Mouse (Mus musculus) gastrocnemius, postnatal 25 days (tissue): ENCODE results near the gene Aldh3a2. TPM values are rescaled to one million over a fixed set of nuclear protein-coding genes. Genes with fewer than 3 reads are reported as not detected.
"Not testable (repeated sequence)": the region's sequence is repeated elsewhere in the genome, so short reads cannot be mapped to it uniquely, and the experiment has no call there.

ENCODE experiments used
- DNase-seq: peaks from one replicate; pipeline ENCODE4 v3.0.0; 2022
- total RNA-seq, 2 experiments: library from RNA; stranded (reverse); gene quantifications; 1 replicate in 1 of 2; 2 replicates in 1 of 2; pipeline ENCODE4 v1.2.3; 2021

Aldh3a2 gene
- total RNA-seq, 2 experiments from 2014 or later = 12.6 to 12.8 TPM

DNA sequence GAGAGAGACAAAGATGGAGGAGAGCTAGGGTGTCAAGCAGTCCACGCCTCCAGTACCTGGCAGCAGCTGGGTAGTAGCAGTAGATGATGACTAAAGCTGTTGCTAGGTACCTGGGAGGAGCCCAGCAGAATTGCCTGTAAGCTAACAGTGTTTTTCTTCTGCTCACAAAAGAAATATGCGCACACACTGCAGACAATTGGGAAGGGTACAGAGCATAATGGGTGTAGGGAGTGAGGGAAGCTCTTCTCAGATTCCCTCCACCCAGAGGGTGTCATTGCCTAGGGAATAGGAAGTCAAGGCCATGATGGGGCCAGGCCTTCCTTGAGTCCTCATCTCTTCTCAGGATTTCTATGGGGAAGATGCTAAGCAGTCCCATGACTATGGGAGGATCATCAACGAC lies 51.3 kb downstream of the Aldh3a2 start:
- no peak for DNase-seq

GRCm38 (mm10) chr11:61212102-61212501 lies 55.2 kb downstream of the Aldh3a2 start:
- no peak for DNase-seq

GRCm38 (mm10) chr11:61208316-61208715 lies 58.9 kb downstream of the Aldh3a2 start:
- no peak for DNase-seq

DNA sequence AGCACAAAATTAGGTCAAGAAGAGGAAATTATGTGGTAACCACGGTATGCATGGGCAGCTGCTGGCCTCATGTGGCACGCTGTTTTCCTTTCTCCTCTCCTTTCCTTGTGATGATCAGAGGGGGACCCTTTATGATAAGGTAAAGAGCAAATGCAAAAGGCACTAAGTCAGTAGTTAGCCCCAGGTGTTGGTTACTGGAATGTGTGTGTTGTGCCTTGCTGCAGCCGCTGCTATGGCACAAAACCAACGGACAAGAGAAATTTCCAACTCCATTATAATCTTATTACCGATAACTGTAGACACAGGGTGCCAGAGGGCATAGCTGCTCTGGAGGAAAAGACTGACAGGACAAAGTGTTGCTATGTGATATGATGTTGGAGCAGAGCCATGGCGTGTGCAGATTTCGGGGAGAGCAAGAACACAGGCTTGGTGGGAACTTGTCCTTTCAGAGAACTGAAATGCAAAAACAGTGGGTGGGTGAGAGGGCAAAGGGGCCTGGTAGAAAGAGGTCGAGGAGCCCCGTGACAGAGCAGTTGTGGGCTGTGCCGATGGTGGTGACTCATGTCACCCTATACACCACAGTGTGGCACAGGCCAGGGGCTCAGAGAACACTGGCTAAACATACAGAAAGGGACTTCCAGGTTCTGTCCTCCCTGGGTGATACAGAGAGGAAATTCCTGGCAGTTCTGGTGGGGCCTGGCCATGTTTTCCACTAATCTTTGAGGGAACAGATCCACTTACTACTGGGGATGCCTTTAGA lies 59.6 kb downstream of the Aldh3a2 start, which contains the start of gene Aldh3a1:
Gene Aldh3a1, plus strand, starts transcription at position 51 of the 760 bp plus-strand sequence.
- no peak for DNase-seq

DNA sequence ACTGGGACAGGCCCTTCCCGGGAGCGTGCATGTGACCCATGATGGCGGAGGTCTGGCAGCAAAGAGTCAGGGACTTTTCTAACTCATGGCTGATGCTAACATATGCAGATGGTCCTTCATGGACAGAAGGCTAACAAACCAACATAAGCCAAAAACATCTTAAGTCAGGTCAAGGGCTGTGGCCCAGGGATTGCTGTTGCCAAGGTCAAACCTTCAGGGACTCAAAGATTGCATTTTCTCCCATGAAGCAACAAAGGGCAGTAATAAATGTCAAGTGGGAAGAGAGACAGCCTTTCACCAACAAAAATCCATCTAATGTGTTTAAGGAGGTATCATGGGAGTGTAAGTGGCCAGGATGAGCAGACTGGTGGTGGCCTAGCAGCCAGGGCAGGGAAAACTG lies 61.1 kb downstream of the Aldh3a2 start:
- no peak for DNase-seq

- no peak for DNase-seq
Measured at GRCm38 (mm10) chr11:61205167-61205950, 61.9 kb downstream of the Aldh3a2 start.

DNA sequence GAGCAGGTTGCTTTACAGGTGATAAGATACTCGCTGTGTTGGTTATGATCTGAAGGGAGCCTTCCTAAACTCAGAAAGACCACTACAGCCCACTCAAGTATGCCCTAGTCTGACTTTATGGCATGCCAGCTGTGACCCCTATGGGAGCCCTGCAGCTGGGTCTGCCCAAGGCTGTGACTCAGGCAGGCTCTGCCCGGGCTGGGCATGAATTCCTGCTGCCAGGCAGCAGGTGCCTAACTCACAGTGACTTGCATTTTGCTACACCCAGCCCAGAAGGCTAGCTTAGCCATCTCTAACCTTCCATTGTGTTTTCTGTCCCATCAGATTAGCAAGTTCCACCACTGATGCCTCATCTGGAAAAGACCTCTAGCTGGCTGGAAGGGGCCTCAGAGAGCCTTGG lies 64.5 kb downstream of the Aldh3a2 start:
- DNase-seq = no peak

DNA sequence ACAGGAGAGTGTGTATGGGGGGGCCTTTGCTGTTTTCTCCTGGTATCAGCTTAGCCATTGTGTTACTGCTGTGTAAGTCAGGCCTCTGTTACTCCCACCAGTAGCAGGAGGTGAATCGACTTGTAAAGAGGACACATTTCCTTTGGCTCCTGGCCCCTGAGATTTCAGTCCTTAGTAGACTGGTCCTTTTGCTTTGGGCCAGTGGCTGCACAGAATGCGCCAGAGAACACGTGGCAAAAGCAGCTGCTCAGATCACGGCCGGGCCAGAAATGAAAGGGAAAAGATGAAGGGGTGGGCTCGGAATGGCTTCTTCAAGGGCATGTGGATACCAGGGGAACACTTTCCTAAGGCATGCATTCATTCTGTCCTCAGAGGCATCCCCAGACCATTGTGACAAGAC lies 65.1 kb downstream of the Aldh3a2 start:
- no peak for DNase-seq

DNA sequence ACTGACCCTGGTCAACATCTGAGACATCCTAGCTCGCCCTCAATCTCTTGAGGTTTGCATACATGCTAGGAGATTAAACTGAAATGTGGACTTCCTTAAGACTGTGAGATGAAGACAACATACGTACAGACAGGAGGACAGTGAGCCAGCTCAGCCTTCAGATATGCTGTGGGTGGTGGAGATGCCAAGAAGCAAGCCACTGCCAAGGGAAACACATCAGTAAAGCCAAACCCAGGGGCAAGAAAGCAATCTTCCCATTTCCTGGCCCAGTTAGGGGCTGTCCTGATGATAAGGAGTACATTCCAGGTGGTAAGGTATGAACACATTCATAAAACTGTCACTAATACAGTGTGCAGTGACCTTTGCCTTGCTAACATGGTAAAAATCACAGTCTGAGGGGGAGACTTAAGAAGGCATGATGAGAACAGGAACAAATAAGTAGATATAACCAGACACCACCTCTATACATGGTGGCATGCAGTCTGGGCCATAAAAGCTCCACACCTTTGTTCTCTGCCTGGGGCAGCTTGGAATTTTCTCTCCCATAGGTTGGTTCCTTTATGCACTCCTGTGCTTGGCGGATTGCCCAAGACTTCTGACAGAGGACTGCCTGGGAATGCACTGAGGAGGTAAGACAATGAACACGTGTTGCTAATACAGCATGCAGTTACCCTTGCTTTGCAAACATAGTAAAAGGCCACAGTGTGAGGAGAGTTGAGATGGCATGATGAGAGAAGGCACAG lies 67.5 kb downstream of the Aldh3a2 start:
- no peak for DNase-seq

- DNase-seq = no peak
Measured at GRCm38 (mm10) chr11:61197935-61198334, 69.3 kb downstream of the Aldh3a2 start.

- DNase-seq = no peak
Measured at GRCm38 (mm10) chr11:61196616-61197353, 70.5 kb downstream of the Aldh3a2 start.

DNA sequence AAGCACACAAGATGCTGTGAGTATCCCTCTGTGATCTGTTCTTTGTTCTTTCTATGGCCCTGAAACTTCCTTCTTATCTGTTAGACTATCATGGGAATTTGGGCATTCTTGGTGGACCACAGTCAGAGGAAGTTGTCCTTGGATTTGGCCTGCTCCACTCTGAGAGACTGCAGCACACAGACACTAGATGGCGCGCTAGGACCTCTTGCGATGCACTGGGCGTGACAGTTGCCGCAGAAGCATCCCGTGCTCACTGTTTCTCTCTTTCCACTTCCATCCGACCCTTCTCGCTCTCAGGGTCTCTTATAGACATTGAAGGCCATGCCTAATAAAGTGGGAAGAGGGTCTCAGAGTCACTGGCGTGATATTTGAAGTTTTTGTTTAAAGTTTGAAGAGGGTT lies 73.9 kb downstream of the Aldh3a2 start:
- DNase-seq = peak; percentile 48

DNA sequence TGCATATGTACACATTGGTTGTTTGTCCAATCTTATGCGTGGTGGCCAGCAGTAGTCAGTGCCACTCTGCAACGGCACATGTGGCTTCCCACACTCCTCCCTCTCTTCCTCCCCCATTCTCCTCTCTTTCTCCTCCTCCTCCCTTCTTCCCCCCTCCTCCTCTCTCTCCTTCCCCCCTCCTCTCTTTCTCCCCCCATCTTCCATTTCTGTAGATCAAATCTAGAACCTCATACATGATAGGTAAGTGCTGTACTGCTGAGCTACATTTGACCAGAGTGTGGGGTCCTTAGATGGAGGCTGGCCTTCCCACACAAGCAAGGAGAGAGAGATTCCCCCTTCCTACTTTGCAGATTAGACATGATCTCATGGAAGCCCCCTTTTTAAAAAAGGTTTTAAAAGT lies 74.5 kb downstream of the Aldh3a2 start:
- DNase-seq = no peak

- not testable (repeated sequence) for DNase-seq
Measured at GRCm38 (mm10) chr11:61192123-61192522, 75.1 kb downstream of the Aldh3a2 start.

GRCm38 (mm10) chr11:61190776-61191175 lies 76.5 kb downstream of the Aldh3a2 start:
- DNase-seq = no peak

GRCm38 (mm10) chr11:61183820-61184219 lies 83.4 kb downstream of the Aldh3a2 start:
- DNase-seq = no peak

GRCm38 (mm10) chr11:61181624-61182023 lies 85.6 kb downstream of the Aldh3a2 start:
- DNase-seq = no peak

DNA sequence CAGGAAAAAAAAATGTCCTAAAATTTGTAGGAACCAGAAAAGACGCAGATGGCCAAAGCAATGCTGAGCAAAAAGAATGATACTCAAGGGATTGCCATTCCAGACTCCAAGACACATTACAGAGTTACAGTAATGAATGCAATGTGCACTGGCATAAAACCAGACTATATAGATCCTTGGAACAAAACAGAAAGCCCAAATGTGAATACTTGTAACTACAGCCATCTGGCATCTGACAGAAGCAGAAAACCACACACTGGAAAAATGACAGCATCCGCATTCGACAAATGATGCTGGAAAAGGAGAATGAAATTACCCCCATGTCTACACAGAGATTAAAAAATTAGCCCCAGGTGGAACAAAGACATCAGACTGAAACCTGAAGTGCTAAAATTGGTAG lies 86.9 kb downstream of the Aldh3a2 start:
- no peak for DNase-seq

DNA sequence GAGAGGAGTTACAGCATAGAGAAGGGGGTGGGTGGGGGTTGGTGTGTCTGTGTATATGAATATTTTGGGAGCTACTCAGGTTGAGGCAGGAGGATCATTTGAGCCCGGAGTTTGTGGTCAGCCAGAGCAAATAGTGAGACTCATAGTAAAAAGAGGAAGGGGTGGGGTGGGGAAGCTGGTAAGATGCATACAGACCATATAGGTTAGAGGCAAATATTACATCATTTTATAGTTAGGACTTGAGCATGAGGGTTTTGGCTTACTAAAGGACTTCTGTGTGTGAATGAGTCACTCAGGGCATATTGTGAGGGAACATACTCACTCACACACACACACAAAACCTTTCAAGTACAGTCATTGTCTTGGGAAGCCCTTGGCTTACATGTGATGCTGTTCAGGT lies 90.9 kb downstream of the Aldh3a2 start:
- no peak for DNase-seq

DNA sequence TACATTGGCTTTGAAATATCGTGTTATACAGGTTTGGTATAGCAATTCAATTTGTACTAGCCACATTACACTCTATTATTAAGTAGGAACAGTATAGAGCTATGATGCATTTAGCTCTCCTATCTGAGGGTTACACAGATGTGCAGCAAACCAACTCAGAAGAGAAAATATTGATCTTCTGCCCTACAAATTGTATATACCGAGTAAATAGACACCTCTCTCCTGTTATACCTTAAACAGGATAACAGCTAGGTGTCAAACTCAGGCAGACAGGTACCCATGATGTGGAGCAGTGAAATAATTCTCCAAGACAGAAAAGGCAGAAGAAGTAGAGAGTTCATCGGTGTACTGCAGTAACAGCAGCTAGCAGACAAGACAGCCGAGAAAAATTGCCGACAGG lies 91.5 kb downstream of the Aldh3a2 start:
- DNase-seq = no peak

GRCm38 (mm10) chr11:61174821-61175658 lies 92.2 kb downstream of the Aldh3a2 start, which contains the start of gene Usp22:
Gene Usp22 (minus strand): TSS chr11:61175055.
- DNase-seq = peak; percentile 100
